Mouse (Mus musculus) gastrocnemius, postnatal 36 days (tissue): ENCODE data around the gene Ar. TPM values are rescaled to one million over a fixed set of nuclear protein-coding genes. Genes with fewer than 3 reads are reported as not detected.

ENCODE experiments used
- DNase-seq, 2 experiments: peaks; one replicate each; pipeline ENCODE4 v3.0.0; 2022
- intact Hi-C: fragments of 180-260 bp; cut with DNase I; formaldehyde crosslinking; loops from one replicate; pipeline ENCODE4 v1.15.1; 2025
- total RNA-seq, 2 experiments: library from RNA; stranded (reverse); gene quantifications; 2 replicates each; pipeline ENCODE4 v1.2.3; 2021

Ar gene
- total RNA-seq, 2 experiments from 2014 or later = 12.4 to 17.8 TPM

DNA sequence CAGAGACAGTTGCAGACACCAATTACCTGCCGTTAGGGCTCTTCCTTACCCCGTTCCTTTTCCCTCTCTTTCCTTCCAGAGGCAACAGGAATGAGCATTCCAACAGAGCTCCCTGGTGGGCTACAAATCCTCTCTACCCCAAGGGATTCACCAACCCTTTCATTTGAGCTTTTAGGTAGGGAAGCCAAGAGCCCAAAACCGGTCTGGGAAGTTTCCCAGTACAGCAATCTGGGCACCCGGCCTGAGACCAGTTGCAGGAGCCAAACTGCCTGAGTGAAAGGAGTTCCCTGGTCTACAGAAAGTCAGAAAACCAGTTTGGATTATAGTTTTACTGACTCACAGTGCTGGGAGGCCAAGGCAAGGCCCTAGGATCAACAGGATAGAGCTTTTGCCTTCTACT, 199.5 kb downstream of the Ar start:
- peak; percentile 62 to 68 for DNase-seq
- intact Hi-C loops = no loop called here
